Mouse (Mus musculus) mouse embryonic stem cell (cell line): ENCODE data around the gene Setx.

ENCODE experiments used
- in situ Hi-C, 2 experiments: fragments of 300-500 bp; cut with MboI; formaldehyde crosslinking; loops; 1 replicate in 1 of 2; 3 replicates in 1 of 2; pipeline ENCODE4 v1.14.3; 2019 to 2020; ENCODE audit warnings: low sequenced_read_pairs in 2 of 2, low pct_unique_long_range_greater_than_20kb in 1 of 2, mixed read lengths in 1 of 2; ENCODE audit not compliant: unreplicated experiment in 1 of 2

The Setx gene

DNA sequence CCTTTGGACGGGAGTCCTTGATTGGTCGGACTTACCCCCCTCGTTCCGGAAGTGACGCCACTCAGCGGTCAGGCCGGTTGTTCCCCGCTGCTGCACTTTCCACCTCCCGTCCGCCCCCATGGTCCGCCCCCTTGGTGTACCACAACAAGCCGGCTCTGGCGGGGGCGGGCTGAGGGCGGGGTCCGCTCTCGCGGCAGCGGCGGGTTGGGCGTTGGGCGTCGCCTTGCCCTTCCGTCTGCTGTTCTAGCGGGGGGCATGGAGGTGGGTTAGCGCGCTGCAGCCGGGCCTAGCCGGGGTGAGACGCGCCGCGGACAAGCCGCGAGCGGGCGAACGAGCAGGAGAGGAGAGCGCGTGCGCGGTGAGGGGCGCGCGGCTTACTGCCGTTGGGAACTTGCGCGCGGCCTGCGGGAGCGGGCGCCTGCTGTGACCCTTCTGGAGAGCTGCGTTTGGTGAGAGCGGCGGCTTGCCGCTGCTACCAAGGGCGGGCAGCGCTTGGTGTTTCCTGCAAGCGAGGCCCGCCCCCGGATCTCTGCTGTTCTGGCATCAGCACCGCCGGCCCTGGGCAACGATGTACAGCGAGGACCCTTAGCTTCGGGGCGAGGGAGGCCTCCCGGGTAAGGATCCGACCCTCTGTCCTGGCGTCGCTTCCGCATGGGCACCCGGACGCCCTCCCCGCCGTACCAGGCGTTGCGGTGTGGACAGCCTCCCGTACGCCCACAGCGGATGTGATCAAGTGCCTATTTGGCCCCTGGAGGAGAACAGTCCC lies 1.1 kb downstream of the Setx start:
- in situ Hi-C loops, result no loop called here

DNA sequence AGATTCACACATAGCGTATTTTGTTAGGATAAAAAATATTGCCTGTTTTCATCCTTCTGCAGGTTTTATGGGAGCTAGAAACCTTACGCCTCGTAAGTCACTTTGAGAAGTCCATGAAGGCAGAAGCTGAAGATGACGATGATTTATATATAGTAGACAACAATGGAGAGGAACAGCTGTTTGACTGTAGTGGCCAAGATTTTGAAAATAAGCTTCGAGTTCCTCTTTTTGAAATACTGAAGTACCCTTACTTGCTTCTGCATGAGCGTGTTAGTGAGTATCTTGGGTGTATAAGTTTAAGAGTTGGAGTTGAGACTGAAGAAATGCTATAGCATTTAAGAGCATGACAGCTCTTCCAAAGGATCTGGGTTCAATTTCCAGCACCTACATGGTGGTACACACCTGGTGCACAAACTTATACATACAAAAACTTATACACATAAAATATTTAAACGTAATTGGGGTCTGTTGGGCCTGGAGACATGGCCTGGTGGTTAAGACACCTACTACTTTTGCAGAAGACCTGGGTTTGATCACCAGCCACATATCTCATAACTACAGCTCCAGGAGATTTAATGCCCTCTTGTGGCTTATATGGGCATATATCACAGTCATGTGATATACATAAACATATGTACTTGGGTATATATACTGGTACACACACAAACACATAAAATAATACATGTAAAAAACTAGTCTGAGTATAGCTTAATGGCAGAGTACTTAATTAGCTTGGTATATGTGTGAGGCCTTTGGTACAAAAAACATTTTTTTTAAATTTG lies 6.3 kb downstream of the Setx start:
- in situ Hi-C loops, result loop anchor here in 1 of 2 experiments (5.0 kb wide), 1 partner anchor 63 kb away; no protein-coding TSS in a partner anchor

DNA sequence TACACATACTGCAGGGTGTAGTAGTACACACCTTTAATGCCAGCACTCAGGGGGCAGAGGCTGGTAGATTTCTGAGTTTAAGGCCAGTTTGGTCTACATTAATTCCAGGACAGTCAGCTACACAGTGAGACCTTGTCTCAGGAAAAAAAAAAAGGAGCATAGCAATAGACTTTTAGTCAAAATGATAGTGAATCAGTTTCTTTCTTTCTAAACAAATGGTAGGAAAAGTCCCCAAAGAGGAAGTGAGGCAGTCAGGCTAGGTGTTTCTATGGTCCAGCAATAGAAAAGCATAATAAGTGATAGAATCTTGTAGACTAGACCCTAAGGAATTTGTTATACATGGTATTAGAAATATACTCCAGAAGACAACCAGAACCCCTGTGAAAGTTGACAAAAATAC lies 11.2 kb downstream of the Setx start:
- in situ Hi-C loops, result no loop called here

DNA sequence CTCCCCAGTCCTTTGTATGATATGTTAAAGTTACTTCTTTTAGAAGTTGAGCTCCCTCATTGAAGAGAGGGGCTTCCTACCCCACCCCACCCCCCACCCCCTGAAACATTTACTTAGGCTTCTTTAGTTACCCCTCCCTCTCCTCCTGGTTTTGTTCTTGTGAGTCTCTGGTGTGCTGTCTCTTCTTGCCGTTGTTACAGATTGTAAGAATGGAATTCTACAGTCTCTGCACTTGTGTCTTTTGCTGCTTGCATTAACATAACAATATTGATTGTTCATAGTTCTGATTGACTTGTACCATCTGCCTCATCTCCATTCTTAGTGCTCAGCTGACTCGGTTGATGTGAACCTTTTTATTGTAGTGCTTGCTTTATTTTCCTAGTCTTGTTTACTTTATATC lies 28.0 kb downstream of the Setx start:
- in situ Hi-C loops, result loop anchor here in 1 of 2 experiments (25.0 kb wide), 1 partner anchor 760 kb away; no protein-coding TSS in a partner anchor

DNA sequence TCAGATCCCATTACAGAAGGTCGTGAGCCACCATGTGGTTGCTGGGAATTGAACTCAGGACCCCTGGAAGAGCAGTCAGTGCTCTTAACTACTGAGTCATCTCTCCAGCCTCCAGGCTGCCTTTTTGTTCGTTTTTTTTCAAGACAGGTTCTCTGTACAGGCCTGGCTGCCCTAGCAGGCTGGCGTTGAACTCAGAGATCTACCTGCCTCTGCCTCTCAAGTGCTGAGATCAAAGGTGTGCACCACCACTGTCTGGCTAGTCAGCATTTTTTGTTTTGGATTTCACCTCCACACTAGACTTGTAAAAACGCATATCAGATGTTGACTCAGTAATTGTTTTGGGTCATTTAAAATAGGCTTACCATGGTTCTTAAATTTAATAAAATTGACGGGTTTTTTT lies 44.1 kb downstream of the Setx start:
- in situ Hi-C loops, result loop anchor here in 1 of 2 experiments (25.0 kb wide), 1 partner anchor 744 kb away; no protein-coding TSS in a partner anchor

DNA sequence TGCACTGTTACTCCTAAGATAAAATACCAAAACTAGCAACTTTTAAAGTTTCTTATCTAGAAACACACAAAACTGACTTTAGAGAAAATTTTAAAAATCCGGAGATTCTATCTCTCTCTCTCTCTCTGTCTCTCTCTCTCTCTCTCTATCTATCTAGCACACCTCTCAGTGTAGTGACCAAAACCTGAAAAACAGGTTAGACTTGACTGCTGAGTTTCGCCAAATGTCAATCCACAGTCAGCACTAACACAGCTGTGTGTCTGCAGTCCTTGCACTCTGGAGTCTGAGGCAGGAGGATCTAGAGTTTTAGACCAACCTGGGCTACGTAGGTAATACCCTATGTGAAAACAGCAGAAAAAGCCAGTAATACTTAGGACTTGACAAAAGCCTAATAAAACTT lies 50.9 kb downstream of the Setx start:
- in situ Hi-C loops, result loop anchor here in 1 of 2 experiments (25.0 kb wide), 1 partner anchor 737 kb away; no protein-coding TSS in a partner anchor

DNA sequence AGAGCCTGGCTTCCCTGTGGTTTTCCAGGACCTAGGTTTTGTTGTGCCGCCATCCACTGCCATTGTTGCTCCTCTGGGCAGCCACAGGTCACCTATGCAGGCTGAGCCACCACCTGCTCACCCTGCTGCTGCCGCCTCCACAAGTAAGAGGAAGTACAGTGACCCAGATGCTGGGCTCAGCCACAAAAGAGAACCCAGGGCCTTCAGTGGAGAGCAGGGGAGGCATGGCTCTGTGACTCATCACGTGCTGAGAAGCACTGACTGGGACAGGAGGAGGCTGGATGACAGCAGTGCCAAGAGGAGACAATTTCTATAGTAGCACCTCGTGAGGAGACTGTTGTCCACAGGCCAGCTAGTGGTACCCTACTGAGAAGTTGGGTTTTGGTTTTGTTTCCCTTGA lies 55.8 kb downstream of the Setx start:
- in situ Hi-C loops, result no loop called here

DNA sequence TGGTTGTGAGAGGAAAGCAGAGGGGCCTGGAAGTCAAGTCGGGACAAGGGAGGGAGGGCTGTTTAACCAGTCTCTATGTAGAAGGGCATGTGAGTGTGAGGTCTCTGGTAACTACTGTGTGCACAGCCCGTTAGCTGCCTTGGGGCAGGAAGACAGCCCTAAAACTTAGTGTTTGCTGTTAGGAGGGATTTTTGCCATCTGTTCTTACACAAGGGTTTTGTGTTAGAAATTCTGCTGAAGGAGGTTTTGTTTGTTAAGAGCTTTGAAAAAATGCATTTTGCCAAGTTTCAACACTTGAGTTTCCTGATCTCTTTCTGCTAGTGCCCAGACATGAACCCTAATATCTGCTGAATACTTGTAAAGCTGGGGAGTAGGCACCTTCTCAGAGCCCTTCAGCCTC lies 57.1 kb downstream of the Setx start:
- in situ Hi-C loops, result no loop called here

DNA sequence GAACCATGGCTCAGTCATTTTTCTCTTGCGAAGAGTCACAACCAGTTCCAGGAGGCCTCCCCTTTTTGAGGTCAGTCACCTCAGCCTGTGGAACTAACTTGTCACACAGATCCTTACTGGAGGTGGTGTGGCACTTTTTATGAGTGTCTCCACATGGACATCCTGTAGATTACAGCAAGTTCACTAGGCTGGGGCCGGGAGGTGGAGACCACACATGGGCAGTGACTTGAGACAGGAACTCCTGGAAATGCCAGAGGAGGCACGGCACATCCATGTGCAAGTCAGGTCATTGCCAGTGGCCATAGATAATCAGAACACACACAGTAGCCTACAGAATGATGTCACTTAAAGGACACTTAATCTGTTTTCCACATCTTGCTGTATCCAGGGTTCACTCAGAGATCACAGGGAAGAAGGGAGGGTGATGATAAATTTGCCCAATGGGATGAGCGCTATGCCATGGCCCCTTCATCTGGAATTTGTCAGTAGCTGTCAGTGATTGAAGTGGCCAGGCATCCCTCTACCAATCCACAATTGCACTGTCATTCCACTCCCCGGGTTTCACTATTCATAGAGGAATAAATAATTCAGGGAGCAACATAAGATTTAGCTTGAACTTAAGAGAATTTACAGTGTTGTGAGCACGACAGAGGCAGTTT lies 59.4 kb downstream of the Setx start:
- in situ Hi-C loops, result no loop called here

DNA sequence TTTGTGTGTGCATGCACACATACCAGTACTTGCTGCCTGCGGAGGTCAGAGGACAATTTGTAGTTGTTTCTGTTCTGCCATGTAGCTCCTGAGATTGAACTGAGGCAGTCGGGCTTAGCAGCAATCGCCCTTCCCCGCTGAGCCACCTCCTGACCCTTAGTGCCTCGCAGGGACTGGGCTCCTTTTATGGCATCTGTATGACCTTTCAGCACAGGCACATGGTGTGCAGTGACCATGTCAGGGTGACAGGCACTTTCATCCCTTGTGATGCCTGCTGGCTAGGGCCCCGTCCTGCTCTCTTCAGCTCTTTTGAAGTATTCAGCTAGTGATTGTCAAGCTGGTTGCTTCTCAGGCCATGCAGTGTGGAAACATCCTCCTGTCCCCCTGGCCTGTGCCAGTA lies 62.2 kb downstream of the Setx start:
- in situ Hi-C loops, result no loop called here

DNA sequence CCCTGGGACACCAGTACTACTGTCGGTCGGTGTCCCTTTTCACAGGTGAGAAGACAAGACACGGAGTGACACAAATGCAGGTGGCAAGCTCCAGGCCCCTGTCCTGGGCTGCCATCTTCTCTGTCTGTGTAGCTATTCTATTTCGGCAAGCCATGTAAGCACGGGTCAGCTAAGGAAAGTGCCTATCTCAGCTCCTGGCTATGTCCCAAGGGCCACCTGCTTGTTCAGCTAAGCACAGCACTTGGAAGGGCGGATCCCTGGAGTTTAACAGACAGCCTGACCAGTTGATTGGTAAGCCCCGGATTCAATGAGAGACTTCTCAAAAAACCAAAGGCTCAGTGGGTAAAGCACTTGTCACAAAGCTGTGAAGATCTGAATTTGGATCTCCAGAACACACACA lies 66.4 kb downstream of the Setx start:
- in situ Hi-C loops, result no loop called here

DNA sequence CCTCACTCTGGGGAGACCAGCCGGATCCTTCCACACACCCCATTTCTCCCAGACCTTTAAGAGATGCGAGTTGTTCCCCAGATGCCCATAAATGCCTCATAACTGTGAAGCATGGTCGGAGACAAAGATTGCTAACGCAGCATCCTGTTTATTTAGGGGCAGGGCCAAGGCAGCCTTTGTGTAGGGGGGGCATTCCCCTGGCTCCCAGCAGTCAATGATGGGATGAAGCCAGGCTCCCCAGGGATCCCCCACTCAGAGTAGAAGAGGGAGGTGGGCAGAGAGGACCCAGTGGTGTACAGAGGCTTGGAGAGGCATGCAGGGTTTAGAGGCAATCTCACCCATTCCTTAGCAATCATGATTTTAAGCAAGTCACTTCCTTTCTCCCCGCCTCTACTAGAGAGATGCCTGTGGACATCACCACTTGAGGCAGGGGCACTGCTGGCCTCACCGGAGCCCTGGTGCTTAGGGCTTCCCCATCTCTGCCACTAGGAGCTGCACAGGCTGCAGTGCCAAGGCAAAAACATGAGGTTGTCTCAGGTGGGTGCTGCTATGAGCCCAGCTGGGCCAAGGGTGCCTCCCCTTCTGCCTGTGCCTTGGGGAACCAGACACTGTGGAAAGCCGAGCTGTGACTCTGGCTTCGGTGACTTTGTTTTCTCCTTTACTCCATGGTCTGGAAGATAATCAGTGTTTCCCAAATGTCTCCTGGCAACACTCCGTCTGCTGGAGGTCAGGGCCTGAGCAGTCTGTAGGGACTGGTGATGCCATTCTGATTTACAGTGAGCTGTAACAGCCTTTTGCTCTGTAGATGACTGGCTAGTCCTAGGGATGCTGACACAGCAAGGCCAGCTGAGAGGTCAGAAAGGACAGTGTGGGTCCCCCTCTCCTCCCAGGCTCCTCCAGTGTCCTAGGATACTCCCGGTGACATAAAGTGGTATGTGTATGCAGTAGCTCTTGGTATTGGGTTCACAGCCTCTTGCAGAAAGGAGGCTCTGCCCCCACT lies 67.5 kb downstream of the Setx start:
- in situ Hi-C loops, result no loop called here

DNA sequence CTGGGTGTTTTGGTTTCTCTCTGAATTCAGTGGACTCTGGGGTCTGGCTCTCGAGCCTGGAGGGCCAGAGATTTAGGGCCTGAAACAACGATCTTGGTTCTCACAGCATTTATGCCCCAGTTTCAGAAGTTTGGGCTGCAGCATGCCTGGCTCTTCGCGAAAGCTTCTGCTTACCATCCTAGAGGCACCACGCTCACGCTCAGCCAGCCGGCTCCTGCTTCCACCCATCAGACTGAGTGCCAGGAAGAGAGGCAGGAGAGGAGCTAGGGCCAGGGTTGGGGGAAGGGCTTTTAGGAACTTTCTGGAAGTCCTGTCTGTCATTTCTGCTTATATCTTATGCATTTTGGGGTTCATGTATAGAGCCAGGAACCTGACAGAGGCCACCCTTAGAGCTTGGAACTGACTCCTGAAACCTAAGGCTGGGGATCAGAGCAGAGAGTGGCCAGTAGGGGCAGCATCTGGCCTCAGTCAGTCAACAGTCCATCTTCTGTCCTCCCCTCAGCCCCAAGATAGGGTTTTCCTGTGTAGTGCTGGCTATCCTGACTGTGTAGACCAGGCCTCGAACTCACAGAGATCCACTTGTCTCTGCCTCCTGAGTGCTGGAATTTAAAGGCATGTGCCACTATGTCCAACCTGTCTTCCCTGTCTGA lies 68.8 kb downstream of the Setx start:
- in situ Hi-C loops, result no loop called here

DNA sequence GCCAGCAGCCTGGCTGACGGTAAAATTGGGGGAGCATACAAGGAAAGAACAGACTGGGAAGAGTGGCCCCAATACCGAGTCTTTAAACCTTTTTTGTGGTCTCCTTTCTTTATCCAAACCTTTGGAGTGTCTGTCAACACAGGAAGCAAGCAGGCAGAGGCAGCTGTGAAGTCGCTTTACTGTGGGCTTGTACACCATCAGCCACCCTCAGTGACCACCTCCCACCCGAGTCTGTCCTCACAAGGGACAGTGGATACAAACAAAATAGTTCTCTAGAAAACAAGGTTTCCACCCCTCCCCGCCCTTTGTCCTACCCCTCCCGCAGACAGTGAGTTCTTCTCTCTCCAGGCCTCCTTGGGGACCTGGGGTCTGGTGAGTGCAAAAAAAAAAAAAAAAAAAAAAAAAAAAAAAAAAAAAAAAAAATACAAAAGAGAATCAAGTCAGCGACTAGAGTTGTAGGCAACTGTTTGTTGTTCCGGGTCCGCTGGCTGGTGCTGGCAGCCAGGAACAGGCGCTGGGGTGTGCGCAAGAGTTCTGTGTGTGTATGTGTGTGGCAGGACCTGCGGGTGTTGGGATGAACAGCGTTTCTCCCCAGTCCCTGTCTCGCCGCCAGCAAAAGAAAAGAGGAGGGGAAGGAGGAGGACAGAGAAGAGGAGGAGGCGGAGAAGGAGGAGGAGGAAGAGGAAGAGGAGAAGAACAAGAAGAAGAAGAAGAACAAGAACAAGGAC lies 70.0 kb downstream of the Setx start:
- in situ Hi-C loops, result no loop called here

DNA sequence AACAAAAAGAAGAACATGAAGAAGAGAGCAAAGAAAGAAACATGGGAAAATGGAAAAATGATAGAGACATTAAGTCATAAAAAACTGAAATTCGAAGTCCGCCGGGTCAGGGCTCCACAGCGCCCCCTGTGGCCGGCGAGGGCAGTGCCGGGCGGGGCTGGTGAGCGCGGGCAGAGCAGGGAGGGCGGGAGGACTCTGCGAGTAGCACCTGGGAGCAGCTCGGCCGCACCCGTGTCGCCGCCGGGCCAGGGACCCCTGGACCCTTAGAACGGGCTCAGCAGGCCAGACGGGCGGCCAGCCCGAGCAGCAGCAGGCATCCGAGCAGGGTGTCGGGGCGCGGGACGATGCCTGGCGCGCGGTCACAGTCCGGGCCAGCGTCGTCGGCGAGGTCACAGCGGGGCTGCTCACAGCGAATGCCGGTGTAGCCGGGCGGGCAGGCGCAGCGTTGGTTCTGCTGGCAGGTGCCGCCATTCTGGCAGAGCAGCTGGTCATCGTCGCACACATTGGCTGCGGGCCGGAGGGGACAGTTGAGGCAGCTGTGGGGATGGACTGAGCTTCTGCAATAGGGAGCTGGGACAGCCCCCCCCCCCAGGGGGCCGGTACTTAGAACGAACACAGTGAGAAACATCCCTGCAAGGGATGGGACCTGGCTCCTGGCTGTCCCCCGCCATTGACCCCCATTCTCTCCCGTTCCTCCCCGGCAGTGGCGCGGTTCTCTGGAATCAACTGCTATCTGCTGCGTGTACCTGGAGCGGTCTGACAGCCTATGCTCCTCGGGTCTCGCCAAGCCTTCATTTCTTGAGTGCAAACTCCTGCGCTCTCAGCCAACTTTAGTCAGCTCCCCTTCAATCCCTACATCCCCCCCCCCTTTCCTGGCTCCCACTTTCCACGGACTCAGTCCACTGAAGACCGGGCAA lies 70.8 kb downstream of the Setx start:
- in situ Hi-C loops, result no loop called here

DNA sequence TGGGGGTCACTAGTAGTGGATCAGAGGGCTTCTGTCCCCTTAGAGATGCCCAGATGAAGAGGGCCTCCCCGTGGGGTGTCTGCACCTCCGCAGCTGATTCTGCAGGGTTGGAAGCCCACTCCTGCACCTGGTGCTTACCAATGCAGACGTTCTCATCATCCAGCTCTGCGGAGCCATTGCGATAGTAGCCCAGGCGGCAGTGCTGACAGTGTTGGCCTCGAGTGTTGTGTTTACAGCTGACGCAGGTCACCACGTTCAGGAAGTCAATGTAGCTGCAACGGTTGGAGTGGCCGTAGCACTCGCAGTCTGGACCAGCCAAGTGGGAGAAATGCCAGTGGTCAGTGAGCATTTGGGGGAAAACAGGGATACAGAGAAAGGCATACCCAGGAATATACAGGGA lies 72.9 kb downstream of the Setx start:
- in situ Hi-C loops, result no loop called here
